Mouse (Mus musculus) liver, embryonic 16.5 days (tissue): ENCODE data around the gene Trdn. TPM values are rescaled to one million over a fixed set of nuclear protein-coding genes. Genes with fewer than 3 reads are reported as not detected.

Experiments used
- ATAC-seq: fragments of 200-750 bp; cut with Nextera tagmentation; 2 replicates; pipeline ENCODE4 v1.8.0; 2017; ENCODE audit warnings: low read depth, mild to moderate bottlenecking, moderate number of reproducible peaks, moderate library complexity
- H3K27ac ChIP-seq: fragments of 300-500 bp; sonication (generic); 2 replicates; pipeline ENCODE4 v1.5.1; 2014; ENCODE audit warnings: mild to moderate bottlenecking, low read length
- H3K27me3 ChIP-seq: fragments of 300-500 bp; sonication (generic); 2 replicates; pipeline ENCODE4 v1.6.1; 2014; ENCODE audit warnings: low read depth, low read length, mixed read lengths; ENCODE audit not compliant: control insufficient read depth, insufficient read depth
- H3K36me3 ChIP-seq: fragments of 300-500 bp; sonication (generic); 2 replicates; pipeline ENCODE4 v1.6.1; 2014; ENCODE audit warnings: mild to moderate bottlenecking; ENCODE audit not compliant: control insufficient read depth, insufficient read depth
- H3K4me1 ChIP-seq: fragments of 300-500 bp; sonication (generic); 2 replicates; pipeline ENCODE4 v1.6.1; 2014; ENCODE audit warnings: low read depth, low read length, mixed read lengths; ENCODE audit not compliant: control insufficient read depth
- H3K4me2 ChIP-seq: fragments of 300-500 bp; sonication (generic); 2 replicates; pipeline ENCODE4 v1.6.1; 2014; ENCODE audit warnings: low read depth, low read length, mixed read lengths
- H3K4me3 ChIP-seq: fragments of 300-500 bp; sonication (generic); 2 replicates; pipeline ENCODE4 v1.5.1; 2014; ENCODE audit warnings: low read depth, mild to moderate bottlenecking, low read length
- H3K9ac ChIP-seq: fragments of 300-500 bp; sonication (generic); 2 replicates; pipeline ENCODE4 v1.6.1; 2014; ENCODE audit warnings: low read depth, low read length
- H3K9me3 ChIP-seq: fragments of 300-500 bp; sonication (generic); replicated peaks from 2 replicates; pipeline ENCODE4 v1.6.1; 2016; ENCODE audit warnings: low read length; ENCODE audit not compliant: control insufficient read depth
- WGBS: fragments of 180-500 bp; shearing (Covaris S2); extraction: QIAGEN DNeasy Blood & Tissue Kit; methylation state at CpG from one replicate; pipeline ENCODE4 v1.1.7; 2014; ENCODE audit not compliant: insufficient replicate concordance; 5-methylcytosine and 5-hydroxymethylcytosine counted together
- polyA plus RNA-seq: library from polyadenylated mRNA; unstranded; fragments of >200 nt; fragmentation: Nextera tagmentation; extraction: Ambion mirVana; gene quantifications from 2 replicates; pipeline ENCODE4 v1.2.1, GENCODE M21; 2015

The Trdn gene
- polyA plus RNA-seq, 1 experiment from 2014 or later = 1.6 TPM

GRCm38 (mm10) chr10:33256202-33256601 is 175.8 kb downstream of the Trdn start:
- no peak overlapping the region for H3K4me3 ChIP-seq
- H3K27me3 ChIP-seq = no peaks in the 10 kb centered on the region
- H3K36me3 ChIP-seq = no peaks in the 10 kb centered on the region
- ATAC-seq = no peak
- H3K4me1 ChIP-seq = no peaks in the 10 kb centered on the region
- 29% methylated on average over 1 of the region's 1 CpGs for WGBS
- H3K9me3 ChIP-seq = no peaks in the 10 kb centered on the region
- H3K4me2 ChIP-seq = no peak overlapping the region
- no peak overlapping the region for H3K27ac ChIP-seq
- H3K9ac ChIP-seq = no peak overlapping the region

- no peak overlapping the region for H3K9ac ChIP-seq
- no peak for ATAC-seq
- H3K4me2 ChIP-seq = no peak overlapping the region
- WGBS = 30% methylated on average over 2 of the region's 2 CpGs
- H3K27ac ChIP-seq = no peak overlapping the region
- no peaks in the 10 kb centered on the region for H3K36me3 ChIP-seq
- no peak overlapping the region for H3K4me3 ChIP-seq
- no peaks in the 10 kb centered on the region for H3K4me1 ChIP-seq
- H3K27me3 ChIP-seq = no peaks in the 10 kb centered on the region
- H3K9me3 ChIP-seq = no peaks in the 10 kb centered on the region
These were observed 224.6 kb downstream of the Trdn start for GRCm38 (mm10) chr10:33304982-33305381.

GRCm38 (mm10) chr10:33353026-33353425 is 272.7 kb downstream of the Trdn start:
- no peak overlapping the region for H3K9ac ChIP-seq
- no peaks in the 10 kb centered on the region for H3K9me3 ChIP-seq
- ATAC-seq = no peak
- no peak overlapping the region for H3K27ac ChIP-seq
- no peaks in the 10 kb centered on the region for H3K36me3 ChIP-seq
- WGBS = 47% methylated on average over 1 of the region's 1 CpGs
- H3K4me1 ChIP-seq = no peaks in the 10 kb centered on the region
- H3K4me3 ChIP-seq = no peak overlapping the region
- no peak overlapping the region for H3K4me2 ChIP-seq
- no peaks in the 10 kb centered on the region for H3K27me3 ChIP-seq

- no peak overlapping the region for H3K4me2 ChIP-seq
- no peak overlapping the region for H3K27ac ChIP-seq
- ATAC-seq = no peak
- H3K9ac ChIP-seq = no peak overlapping the region
- no peaks in the 10 kb centered on the region for H3K4me1 ChIP-seq
- no peak overlapping the region for H3K4me3 ChIP-seq
- H3K36me3 ChIP-seq = no peaks in the 10 kb centered on the region
- no peaks in the 10 kb centered on the region for H3K27me3 ChIP-seq
- H3K9me3 ChIP-seq = no peaks in the 10 kb centered on the region
These were observed 286.2 kb downstream of the Trdn start for GRCm38 (mm10) chr10:33366521-33366920.

- Histone ChIP-seq H3K9ac (no peak overlapping the region), H3K4me2 (no peak overlapping the region), H3K4me3 (no peak overlapping the region), H3K9me3 (no peaks in the 10 kb centered on the region), H3K36me3 (no peaks in the 10 kb centered on the region), H3K4me1 (no peaks in the 10 kb centered on the region), H3K27me3 (no peaks in the 10 kb centered on the region), H3K27ac (no peak overlapping the region)
- WGBS = 49% methylated on average over 2 of the region's 2 CpGs
- ATAC-seq = no peak
These were observed 290.2 kb downstream of the Trdn start for GRCm38 (mm10) chr10:33370534-33370933.

- Histone ChIP-seq H3K4me3 (no peak overlapping the region), H3K27ac (no peak overlapping the region), H3K9me3 (no peaks in the 10 kb centered on the region), H3K4me2 (no peak overlapping the region), H3K4me1 (no peaks in the 10 kb centered on the region), H3K27me3 (no peaks in the 10 kb centered on the region), H3K36me3 (no peaks in the 10 kb centered on the region), H3K9ac (no peak overlapping the region)
- no peak for ATAC-seq
- WGBS = 54% methylated on average over 2 of the region's 2 CpGs
These were observed 295.2 kb downstream of the Trdn start for GRCm38 (mm10) chr10:33375474-33376029.

Other genes with a start within 250 kb of the Trdn start
- not detected in 2 replicates for gene Nkain2, start 190.1 kb upstream of the Trdn start, polyA plus RNA-seq